Mouse (Mus musculus) embryonic facial prominence, embryonic 13.5 days (tissue): ENCODE measurements at regions not wholly inside any gene's neighbourhood (a gene's known extent, or its start where the extent isn't known, plus 50 kb on each side); places are given as distances from the start of the nearest gene placed in this dataset.

ENCODE experiments used
- ATAC-seq: fragments of 200-750 bp; cut with Nextera tagmentation; 2 replicates; pipeline ENCODE4 v1.8.0; 2017; ENCODE audit warnings: low read depth; ENCODE audit not compliant: insufficient number of reproducible peaks, insufficient read depth, low FRiP score, low TSS enrichment
- H3K27ac ChIP-seq: fragments of 300-500 bp; sonication (generic); 2 replicates; pipeline ENCODE4 v1.5.1; 2015; ENCODE audit warnings: moderate library complexity, mild to moderate bottlenecking, inconsistent platforms
- H3K27me3 ChIP-seq: fragments of 300-500 bp; sonication (generic); 2 replicates; pipeline ENCODE4 v1.6.1; 2015; ENCODE audit warnings: mild to moderate bottlenecking, inconsistent platforms
- H3K36me3 ChIP-seq: fragments of 300-500 bp; sonication (generic); 2 replicates; pipeline ENCODE4 v1.6.1; 2015; ENCODE audit warnings: mild to moderate bottlenecking, inconsistent platforms
- H3K4me1 ChIP-seq: fragments of 300-500 bp; sonication (generic); 2 replicates; pipeline ENCODE4 v1.6.1; 2015; ENCODE audit warnings: inconsistent platforms
- H3K4me2 ChIP-seq: fragments of 300-500 bp; sonication (generic); 2 replicates; pipeline ENCODE4 v1.6.1; 2015; ENCODE audit warnings: moderate library complexity, mild to moderate bottlenecking, inconsistent platforms
- H3K4me3 ChIP-seq: fragments of 300-500 bp; sonication (generic); 2 replicates; pipeline ENCODE4 v1.5.1; 2015; ENCODE audit warnings: mild to moderate bottlenecking, inconsistent platforms
- H3K9ac ChIP-seq: fragments of 300-500 bp; sonication (generic); 2 replicates; pipeline ENCODE4 v1.6.1; 2015; ENCODE audit warnings: mild to moderate bottlenecking, inconsistent platforms
- H3K9me3 ChIP-seq: fragments of 300-500 bp; sonication (generic); 2 replicates; pipeline ENCODE4 v1.6.1; 2016; ENCODE audit warnings: inconsistent platforms
- WGBS: fragments of 180-500 bp; shearing (Covaris S2); methylation state at CpG from one replicate; pipeline ENCODE4 v1.1.7; 2015; ENCODE audit warnings: mixed read lengths; 5-methylcytosine and 5-hydroxymethylcytosine counted together

GRCm38 (mm10) chr3:118443742-118444332 is 118.1 kb upstream of the Dpyd start:
- 37% methylated on average over 8 of the region's 8 CpGs for WGBS
- Histone ChIP-seq H3K9ac (no peak overlapping the region), H3K36me3 (no peaks in the 10 kb centered on the region), H3K27ac (no peak overlapping the region), H3K9me3 (no peaks in the 10 kb centered on the region), H3K4me2 (no peak overlapping the region), H3K4me1 (peaks cover 6% of the 10 kb centered on the region; the same call in 1 of the 2 replicates), H3K27me3 (no peaks in the 10 kb centered on the region), H3K4me3 (no peak overlapping the region)
- ATAC-seq, result 0 out of 2 replicates have a peak, but pooled peaks have one; percentile 48

- WGBS, result 72% methylated on average over 4 of the region's 4 CpGs
- Histone ChIP-seq H3K27me3 (no peaks in the 10 kb centered on the region), H3K4me3 (no peak overlapping the region), H3K4me1 (peaks cover 6% of the 10 kb centered on the region; the same call in 1 of the 2 replicates), H3K9me3 (no peaks in the 10 kb centered on the region), H3K27ac (no peak overlapping the region), H3K4me2 (no peak overlapping the region), H3K36me3 (no peaks in the 10 kb centered on the region), H3K9ac (no peak overlapping the region)
- ATAC-seq, result no peak
These were observed 116.6 kb upstream of the Dpyd start for GRCm38 (mm10) chr3:118445360-118445759.

- no peaks in the 10 kb centered on the region for H3K4me1 ChIP-seq
- no peak overlapping the region for H3K4me2 ChIP-seq
- H3K36me3 ChIP-seq, result no peaks in the 10 kb centered on the region
- no peak overlapping the region for H3K9ac ChIP-seq
- no peak overlapping the region for H3K27ac ChIP-seq
- no peaks in the 10 kb centered on the region for H3K27me3 ChIP-seq
- no peaks in the 10 kb centered on the region for H3K9me3 ChIP-seq
- 81% methylated on average over 2 of the region's 2 CpGs for WGBS
- H3K4me3 ChIP-seq, result no peak overlapping the region
- ATAC-seq, result no peak
These were observed 102.3 kb upstream of the Dpyd start for GRCm38 (mm10) chr3:118459636-118460035.

- H3K4me2 ChIP-seq, result no peak overlapping the region
- H3K4me1 ChIP-seq, result no peaks in the 10 kb centered on the region
- no peaks in the 10 kb centered on the region for H3K27me3 ChIP-seq
- no peaks in the 10 kb centered on the region for H3K9me3 ChIP-seq
- H3K9ac ChIP-seq, result no peak overlapping the region
- H3K36me3 ChIP-seq, result no peaks in the 10 kb centered on the region
- 80% methylated on average over 2 of the region's 2 CpGs for WGBS
- H3K27ac ChIP-seq, result no peak overlapping the region
- ATAC-seq, result no peak
- H3K4me3 ChIP-seq, result no peak overlapping the region
These were observed 96.3 kb upstream of the Dpyd start for GRCm38 (mm10) chr3:118465611-118466010.

- 57% methylated on average over 10 of the region's 10 CpGs for WGBS
- Histone ChIP-seq H3K4me3 (no peak overlapping the region), H3K36me3 (no peaks in the 10 kb centered on the region), H3K4me1 (peaks cover 12% of the 10 kb centered on the region), H3K4me2 (no peak overlapping the region), H3K27me3 (no peaks in the 10 kb centered on the region), H3K27ac (no peak overlapping the region), H3K9me3 (no peaks in the 10 kb centered on the region), H3K9ac (no peak overlapping the region)
- ATAC-seq, result no peak
These were observed 89.6 kb upstream of the Dpyd start for GRCm38 (mm10) chr3:118472215-118472799.

GRCm38 (mm10) chr3:118478065-118478464 is 83.9 kb upstream of the Dpyd start:
- H3K27me3 ChIP-seq, result no peaks in the 10 kb centered on the region
- H3K36me3 ChIP-seq, result no peaks in the 10 kb centered on the region
- no peaks in the 10 kb centered on the region for H3K9me3 ChIP-seq
- no peak overlapping the region for H3K4me2 ChIP-seq
- H3K4me3 ChIP-seq, result no peak overlapping the region
- ATAC-seq, result no peak
- H3K4me1 ChIP-seq, result no peaks in the 10 kb centered on the region
- H3K9ac ChIP-seq, result no peak overlapping the region
- WGBS, result 90% methylated on average over 8 of the region's 8 CpGs
- no peak overlapping the region for H3K27ac ChIP-seq

GRCm38 (mm10) chr3:118480515-118481248 is 81.2 kb upstream of the Dpyd start:
- no peak overlapping the region for H3K4me2 ChIP-seq
- H3K9ac ChIP-seq, result no peak overlapping the region
- no peaks in the 10 kb centered on the region for H3K4me1 ChIP-seq
- H3K36me3 ChIP-seq, result no peaks in the 10 kb centered on the region
- ATAC-seq, result no peak
- H3K9me3 ChIP-seq, result no peaks in the 10 kb centered on the region
- WGBS, result 72% methylated on average over 8 of the region's 8 CpGs
- no peak overlapping the region for H3K4me3 ChIP-seq
- no peak overlapping the region for H3K27ac ChIP-seq
- no peaks in the 10 kb centered on the region for H3K27me3 ChIP-seq

GRCm38 (mm10) chr3:118485966-118486365 is 76.0 kb upstream of the Dpyd start:
- Histone ChIP-seq H3K9me3 (no peaks in the 10 kb centered on the region), H3K4me2 (no peak overlapping the region), H3K36me3 (no peaks in the 10 kb centered on the region), H3K27ac (no peak overlapping the region), H3K4me3 (no peak overlapping the region), H3K27me3 (no peaks in the 10 kb centered on the region), H3K4me1 (no peaks in the 10 kb centered on the region), H3K9ac (no peak overlapping the region)
- ATAC-seq, result no peak
- 59% methylated on average over 2 of the region's 2 CpGs for WGBS

- Histone ChIP-seq H3K27me3 (no peaks in the 10 kb centered on the region), H3K4me1 (no peaks in the 10 kb centered on the region), H3K4me2 (no peak overlapping the region), H3K4me3 (no peak overlapping the region), H3K9me3 (no peaks in the 10 kb centered on the region), H3K27ac (no peak overlapping the region), H3K36me3 (no peaks in the 10 kb centered on the region), H3K9ac (no peak overlapping the region)
- no peak for ATAC-seq
- 64% methylated on average over 8 of the region's 8 CpGs for WGBS
These were observed 74.5 kb upstream of the Dpyd start for GRCm38 (mm10) chr3:118487408-118487807.

- Histone ChIP-seq H3K9me3 (no peaks in the 10 kb centered on the region), H3K27me3 (no peaks in the 10 kb centered on the region), H3K9ac (no peak overlapping the region), H3K27ac (no peak overlapping the region), H3K4me2 (no peak overlapping the region), H3K4me1 (no peaks in the 10 kb centered on the region), H3K4me3 (no peak overlapping the region), H3K36me3 (no peaks in the 10 kb centered on the region)
- no peak for ATAC-seq
- 94% methylated on average over 1 of the region's 1 CpGs for WGBS
These were observed 70.8 kb upstream of the Dpyd start for GRCm38 (mm10) chr3:118491101-118491500.

- 96% methylated on average over 5 of the region's 5 CpGs for WGBS
- ATAC-seq, result no peak
These were observed 70.1 kb upstream of the Dpyd start for GRCm38 (mm10) chr3:118491871-118492270.

GRCm38 (mm10) chr3:118494611-118495010 is 67.3 kb upstream of the Dpyd start:
- WGBS, result 85% methylated on average over 1 of the region's 1 CpGs
- ATAC-seq, result no peak
- H3K4me2 ChIP-seq, result no peak overlapping the region
- H3K4me1 ChIP-seq, result no peaks in the 10 kb centered on the region
- no peak overlapping the region for H3K4me3 ChIP-seq
- no peaks in the 10 kb centered on the region for H3K9me3 ChIP-seq
- no peak overlapping the region for H3K9ac ChIP-seq
- no peak overlapping the region for H3K27ac ChIP-seq
- H3K27me3 ChIP-seq, result no peaks in the 10 kb centered on the region
- no peaks in the 10 kb centered on the region for H3K36me3 ChIP-seq

More at GRCm38 (mm10) chr3:118491871-118492270, 70.1 kb upstream of the Dpyd start:
- Histone ChIP-seq H3K4me2 (no peak overlapping the region), H3K27me3 (no peaks in the 10 kb centered on the region), H3K9ac (no peak overlapping the region), H3K4me1 (no peaks in the 10 kb centered on the region), H3K27ac (no peak overlapping the region), H3K9me3 (no peaks in the 10 kb centered on the region), H3K4me3 (no peak overlapping the region), H3K36me3 (no peaks in the 10 kb centered on the region)
